Mouse (Mus musculus) limb, embryonic 14.5 days (tissue): ENCODE results near the gene Zfp385c. TPM values are rescaled to one million over a fixed set of nuclear protein-coding genes. Genes with fewer than 3 reads are reported as not detected.

Experiments used
- ATAC-seq: fragments of 200-750 bp; cut with Nextera tagmentation; 2 replicates; pipeline ENCODE4 v1.8.0; 2017; ENCODE audit warnings: low read depth, moderate number of reproducible peaks, moderate TSS enrichment; ENCODE audit not compliant: low FRiP score
- DNase-seq: peaks from one replicate; pipeline ENCODE4 v3.0.0-alpha.2; 2015; ENCODE audit warnings: low spot score
- H3K27ac ChIP-seq: fragments of 300-500 bp; sonication (generic); replicated peaks from 2 replicates; pipeline ENCODE4 v1.5.1; 2014; ENCODE audit warnings: low read depth, mild to moderate bottlenecking, low read length, moderate library complexity, mixed read lengths
- H3K27me3 ChIP-seq: fragments of 300-500 bp; sonication (generic); 2 replicates; pipeline ENCODE4 v1.6.1; 2014; ENCODE audit warnings: low read length, mixed read lengths; ENCODE audit not compliant: control insufficient read depth, insufficient read depth
- H3K36me3 ChIP-seq: fragments of 300-500 bp; sonication (generic); 2 replicates; pipeline ENCODE4 v1.6.1; 2014; ENCODE audit warnings: mild to moderate bottlenecking, low read length, moderate library complexity, mixed read lengths; ENCODE audit not compliant: control insufficient read depth, insufficient read depth
- H3K4me1 ChIP-seq: fragments of 300-500 bp; sonication (generic); 2 replicates; pipeline ENCODE4 v1.6.1; 2014; ENCODE audit warnings: antibody characterized with exemption, low read length, mixed read lengths; ENCODE audit not compliant: control insufficient read depth, insufficient read depth
- H3K4me2 ChIP-seq: fragments of 300-500 bp; sonication (generic); replicated peaks from 2 replicates; pipeline ENCODE4 v1.6.1; 2014; ENCODE audit warnings: low read depth, mild to moderate bottlenecking, low read length, moderate library complexity; ENCODE audit not compliant: severe bottlenecking
- H3K4me3 ChIP-seq: fragments of 300-500 bp; sonication (generic); replicated peaks from 2 replicates; pipeline ENCODE4 v1.5.1; 2014; ENCODE audit warnings: low read length
- H3K9ac ChIP-seq: fragments of 300-500 bp; sonication (generic); 2 replicates; pipeline ENCODE4 v1.6.1; 2014; ENCODE audit warnings: mild to moderate bottlenecking, low read depth, low read length, moderate library complexity; ENCODE audit not compliant: severe bottlenecking
- H3K9me3 ChIP-seq: fragments of 300-500 bp; sonication (generic); 2 replicates; pipeline ENCODE4 v1.6.1; 2016; ENCODE audit warnings: low read length; ENCODE audit not compliant: control insufficient read depth
- POLR2A ChIP-seq: fragments of 200-500 bp; IDR thresholded peaks from 2 replicates; pipeline ENCODE4 v1.8.0; 2012; ENCODE audit warnings: inconsistent platforms, mild to moderate bottlenecking, moderate library complexity, borderline replicate concordance; ENCODE audit not compliant: insufficient read depth, insufficient read length; ENCODE audit errors: extremely low read depth
- WGBS: fragments of 180-500 bp; shearing (Covaris S2); extraction: QIAGEN DNeasy Blood & Tissue Kit; methylation state at CpG from one replicate; pipeline ENCODE4 v1.1.7; 2014; 5-methylcytosine and 5-hydroxymethylcytosine counted together
- polyA plus RNA-seq, 2 experiments: library from polyadenylated mRNA; depleted of rRNA in 1 of 2; stranded (reverse) in 1 of 2; unstranded in 1 of 2; fragments of >200 nt; fragmentation: Nextera tagmentation in 1 of 2; extraction: Ambion mirVana in 1 of 2; gene quantifications; 2 replicates each; pipeline versions ENCODE4 v1.2.1 to v1.2.3; 2012 to 2014

Gene Zfp385c
- 6.4 and 10.0 TPM in 2 replicates for polyA plus RNA-seq (2012; rRNA removed)
- 0.72 and 1.5 TPM in 2 replicates for polyA plus RNA-seq (2014; fragmentation: Nextera tagmentation; extraction: Ambion mirVana)

DNA sequence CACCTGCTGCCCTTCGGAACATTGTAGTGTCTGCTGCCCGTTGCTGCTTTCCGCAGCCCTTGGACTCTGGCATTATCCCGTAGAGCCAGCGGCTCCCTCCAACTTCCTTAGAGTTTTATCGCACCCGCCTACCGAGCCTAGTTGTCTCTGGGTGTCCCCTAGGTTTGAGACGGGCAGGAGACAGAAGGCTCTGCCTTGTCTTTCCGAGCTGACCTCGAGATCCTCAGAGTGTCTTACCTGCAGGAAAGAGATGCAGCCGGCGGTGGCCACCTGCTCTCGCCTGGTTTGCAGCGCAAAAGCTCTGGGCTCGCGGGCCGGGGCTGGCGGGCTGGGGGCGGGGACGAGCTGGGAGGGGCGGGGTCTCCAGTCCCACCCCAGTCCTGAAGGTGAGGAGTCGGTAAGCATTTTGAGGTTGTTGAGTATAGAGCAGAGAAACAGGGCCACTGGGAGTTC is at the start of gene Zfp385c:
TSS of gene Zfp385c (minus strand) at position 292 of the 453 bp plus-strand sequence.
- DNase-seq, result no peak
- H3K4me3 ChIP-seq, result peak within 1 kb of the TSS; percentile 33
- H3K9ac ChIP-seq, result 0 out of 2 replicates have a peak within 1 kb of the TSS, but pooled peaks have one; percentile 28

DNA sequence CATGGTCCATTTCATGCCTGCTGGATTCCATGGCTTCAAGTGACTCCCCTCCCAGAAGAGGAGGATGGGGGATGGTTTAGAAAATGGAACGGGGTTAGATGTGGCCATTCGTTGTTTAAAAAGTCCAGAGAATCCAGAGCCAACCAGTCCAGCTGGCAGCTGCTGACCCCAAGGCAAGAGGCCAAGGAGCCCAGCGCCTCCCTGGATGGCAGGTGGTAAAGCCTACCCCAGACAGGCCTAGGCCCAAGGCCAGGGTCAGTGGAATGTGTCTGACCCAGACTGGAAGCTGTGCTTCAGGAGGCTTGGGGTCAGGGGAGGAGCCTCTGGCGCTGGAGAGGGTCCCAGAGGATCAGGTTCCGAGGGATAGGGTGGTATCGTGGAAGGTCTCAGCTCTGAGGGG is 49.1 kb upstream of the Zfp385c start:
- no peak overlapping the region for H3K4me3 ChIP-seq
- no peaks in the 10 kb centered on the region for H3K9me3 ChIP-seq
- peaks cover 7% of the 10 kb centered on the region; the same call in 1 of the 2 replicates for H3K4me1 ChIP-seq
- no peak for TF ChIP-seq POLR2A
- DNase-seq (no peak), ATAC-seq (no peak)
- WGBS, result 69% methylated on average over 6 of the region's 6 CpGs
- H3K36me3 ChIP-seq, result no peaks in the 10 kb centered on the region
- no peak overlapping the region for H3K9ac ChIP-seq
- no peak overlapping the region for H3K4me2 ChIP-seq
- no peak overlapping the region for H3K27ac ChIP-seq
- H3K27me3 ChIP-seq, result no peaks in the 10 kb centered on the region

More for the DNA sequence above, at the start of gene Zfp385c:
- H3K27ac ChIP-seq, result no peak within 1 kb of the TSS
- ATAC-seq, result no peak
- peak within 1 kb of the TSS; percentile 52 for H3K4me2 ChIP-seq
- WGBS, result 3% methylated on average over 22 of the region's 23 CpGs
- no peak for TF ChIP-seq POLR2A
- no peaks in the 10 kb centered on the region for H3K36me3 ChIP-seq
- no peaks in the 10 kb centered on the region for H3K9me3 ChIP-seq
- H3K4me1 ChIP-seq, result peaks cover 4% of the 10 kb centered on the region; the same call in 1 of the 2 replicates
- 0 out of 2 replicates have a peak, but pooled peaks cover 8% of the 10 kb centered on the region for H3K27me3 ChIP-seq

DNA sequence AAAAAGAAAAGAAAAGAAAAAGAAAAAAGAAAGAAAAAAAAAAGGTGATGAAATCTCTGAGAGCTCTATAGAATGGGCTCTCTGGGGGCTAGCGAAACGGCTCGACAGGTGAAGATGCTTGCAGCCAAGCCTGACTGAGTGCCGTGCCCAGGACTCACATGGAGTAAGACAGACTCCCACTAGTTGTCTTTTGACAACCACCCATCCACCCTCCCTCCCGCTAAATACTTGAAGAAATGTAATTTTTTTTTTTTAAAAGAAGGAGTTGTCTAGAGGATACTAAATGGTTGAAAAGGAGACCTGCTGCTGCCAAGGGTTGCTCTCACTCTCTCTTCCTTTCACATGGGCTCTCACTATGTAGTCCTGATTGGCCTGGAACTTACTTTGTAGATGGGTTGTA is 46.5 kb upstream of the Zfp385c start:
- H3K27me3 ChIP-seq, result no peaks in the 10 kb centered on the region
- peaks cover 5% of the 10 kb centered on the region; the same call in 1 of the 2 replicates for H3K36me3 ChIP-seq
- TF ChIP-seq POLR2A, result no peak
- 21% methylated on average over 5 of the region's 5 CpGs for WGBS
- no peaks in the 10 kb centered on the region for H3K9me3 ChIP-seq
- peaks cover 7% of the 10 kb centered on the region; the same call in 1 of the 2 replicates for H3K4me1 ChIP-seq
- peak overlapping the region; percentile 93; the same call in 1 of the 2 replicates for H3K9ac ChIP-seq
- DNase-seq, result no peak
- H3K4me3 ChIP-seq, result peak overlapping the region; percentile 95
- ATAC-seq, result no peak
- H3K4me2 ChIP-seq, result peak overlapping the region; percentile 82
- 0 out of 2 replicates have a peak overlapping the region, but pooled peaks have one; percentile 14 for H3K27ac ChIP-seq

DNA sequence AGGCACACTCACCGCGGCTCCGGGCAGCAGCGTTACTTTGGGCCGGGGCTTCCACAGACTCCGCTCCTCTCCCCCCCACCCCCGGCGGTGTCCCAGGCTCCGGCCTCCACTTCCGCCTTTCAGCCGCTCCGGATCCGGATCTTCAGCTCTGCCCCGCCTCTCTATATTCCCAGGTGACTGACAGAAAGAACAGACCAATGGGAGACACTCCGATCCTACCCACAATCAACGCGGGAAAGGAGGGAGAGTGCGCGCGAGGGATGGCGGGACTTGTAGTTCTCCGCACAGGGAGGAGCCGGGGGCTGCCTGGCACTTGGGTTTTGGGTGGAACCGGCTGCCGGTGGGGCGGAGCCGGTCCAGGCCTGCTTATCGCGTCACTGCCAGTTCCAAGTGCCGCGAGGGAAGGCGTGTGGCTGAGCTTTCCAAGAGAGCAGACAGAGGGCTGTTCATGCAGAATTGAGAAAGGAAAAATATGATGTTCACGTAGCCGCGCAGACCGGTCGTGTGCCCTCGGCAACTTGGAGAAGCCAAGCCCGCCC is 45.9 kb upstream of the Zfp385c start, which contains the start of gene Rab5c:
TSS of gene Rab5c (minus strand) at position 150 of the 539 bp plus-strand sequence.
- no peaks in the 10 kb centered on the region for H3K27me3 ChIP-seq
- H3K36me3 ChIP-seq, result peaks cover 8% of the 10 kb centered on the region
- peak within 1 kb of the TSS; percentile 14; the same call in 1 of the 2 replicates for H3K27ac ChIP-seq
- ATAC-seq (peak; percentile 100), DNase-seq (peak; percentile 99)
- peak within 1 kb of the TSS; percentile 93 for H3K9ac ChIP-seq
- H3K4me1 ChIP-seq, result peaks cover 7% of the 10 kb centered on the region; the same call in 1 of the 2 replicates
- TF ChIP-seq POLR2A, result 0 out of 2 replicates have a peak, but pooled peaks have one; percentile 24
- H3K9me3 ChIP-seq, result no peaks in the 10 kb centered on the region
- under 1% methylated on average over 33 of the region's 39 CpGs for WGBS
- peak within 1 kb of the TSS; percentile 82 for H3K4me2 ChIP-seq
- peak within 1 kb of the TSS; percentile 95 for H3K4me3 ChIP-seq

DNA sequence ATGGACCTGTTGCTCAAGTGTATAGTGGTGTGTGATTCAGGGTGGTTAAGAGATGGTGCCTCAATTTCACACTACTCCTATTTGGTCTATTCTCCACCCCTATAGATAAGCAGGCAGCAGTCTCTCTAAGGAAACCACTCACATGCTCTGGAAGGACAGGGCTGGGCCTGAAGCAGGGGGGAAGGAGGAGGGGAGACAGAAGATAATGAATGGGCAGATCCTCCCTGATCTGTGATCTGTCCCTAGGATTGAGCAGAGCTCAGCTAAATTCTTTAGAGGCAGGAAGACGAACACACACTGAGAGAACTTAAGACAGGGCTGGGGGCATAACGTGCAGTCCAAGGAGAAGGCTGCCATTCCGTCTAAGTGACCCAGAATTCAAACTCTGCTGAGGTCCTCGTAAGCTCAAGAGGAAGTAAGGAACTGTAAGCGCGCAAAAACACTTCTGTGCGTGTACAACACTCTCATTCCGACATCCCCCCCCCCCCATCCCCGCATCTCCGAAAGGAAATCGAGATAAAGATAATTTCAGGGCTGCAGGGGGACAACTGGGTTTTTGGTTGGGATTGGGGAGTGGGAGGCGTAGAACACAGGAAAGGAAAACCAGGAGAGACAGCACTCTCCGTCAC is 45.0 kb upstream of the Zfp385c start:
- TF ChIP-seq POLR2A, result no peak
- H3K4me1 ChIP-seq, result peaks cover 7% of the 10 kb centered on the region; the same call in 1 of the 2 replicates
- no peak overlapping the region; the same call in 1 of the 2 replicates for H3K27ac ChIP-seq
- peak overlapping the region; percentile 95 for H3K4me3 ChIP-seq
- H3K4me2 ChIP-seq, result peak overlapping the region; percentile 82
- DNase-seq (no peak), ATAC-seq (no peak)
- no peaks in the 10 kb centered on the region for H3K9me3 ChIP-seq
- H3K9ac ChIP-seq, result peak overlapping the region; percentile 93
- WGBS, result 4% methylated on average over 13 of the region's 13 CpGs
- H3K27me3 ChIP-seq, result no peaks in the 10 kb centered on the region
- H3K36me3 ChIP-seq, result peaks cover 8% of the 10 kb centered on the region
